Mouse (Mus musculus): ENCODE data around the gene Epha6. TPM values are rescaled to one million over a fixed set of nuclear protein-coding genes. Genes with fewer than 3 reads are reported as not detected.

Epha6 gene
- polyA plus RNA-seq (2016; fragmentation: Nextera tagmentation; extraction: Ambion mirVana): 3.2 and 3.3 TPM in 2 replicates

GRCm38 (mm10) chr16:60605061-60605831 lies at the start of gene Epha6:
TSS of gene Epha6 (minus strand) at chr16:60605531.
- Histone ChIP-seq H3K4me2 (replicated peaks) (peak within 1 kb of the TSS; percentile 94), H3K27me3 (peaks cover 24% of the 10 kb centered on the region), H3K36me3 (no peaks in the 10 kb centered on the region), H3K4me1 (peaks cover 11% of the 10 kb centered on the region), H3K9ac (replicated peaks) (peak within 1 kb of the TSS; percentile 61), H3K4me3 (peak within 1 kb of the TSS; percentile 57), H3K9me3 (no peaks in the 10 kb centered on the region), H3K27ac (replicated peaks) (no peak within 1 kb of the TSS; the same call in 1 of the 2 replicates)
- 1% methylated on average over 45 of the region's 45 CpGs for WGBS
- ATAC-seq (ENCODE audit: low FRiP score, low read depth): peak; percentile 80

- Histone ChIP-seq H3K36me3 (no peaks in the 10 kb centered on the region), H3K27me3 (no peaks in the 10 kb centered on the region), H3K4me3 (no peak overlapping the region), H3K9ac (replicated peaks) (no peak overlapping the region), H3K27ac (replicated peaks) (no peak overlapping the region), H3K9me3 (no peaks in the 10 kb centered on the region), H3K4me2 (replicated peaks) (no peak overlapping the region), H3K4me1 (no peaks in the 10 kb centered on the region)
- 0 out of 2 replicates have a peak, but pooled peaks have one; percentile 44 for ATAC-seq (ENCODE audit: low FRiP score, low read depth)
Observed at GRCm38 (mm10) chr16:60651716-60652115, 46.4 kb upstream of the Epha6 start.

- Histone ChIP-seq H3K27me3 (no peaks in the 10 kb centered on the region), H3K4me2 (replicated peaks) (no peak overlapping the region), H3K27ac (replicated peaks) (no peak overlapping the region), H3K36me3 (no peaks in the 10 kb centered on the region), H3K4me1 (no peaks in the 10 kb centered on the region), H3K9ac (replicated peaks) (no peak overlapping the region), H3K9me3 (no peaks in the 10 kb centered on the region), H3K4me3 (no peak overlapping the region)
- ATAC-seq (ENCODE audit: low FRiP score, low read depth): no peak
Observed at GRCm38 (mm10) chr16:60628091-60628490, 22.8 kb upstream of the Epha6 start.

- H3K9ac ChIP-seq (replicated peaks): peak overlapping the region; percentile 61
- no peaks in the 10 kb centered on the region for H3K9me3 ChIP-seq
- H3K4me2 ChIP-seq (replicated peaks): peak overlapping the region; percentile 94
- peak; percentile 88 for ATAC-seq (ENCODE audit: low FRiP score, low read depth)
- H3K27ac ChIP-seq (replicated peaks): no peak overlapping the region; the same call in 1 of the 2 replicates
- no peaks in the 10 kb centered on the region for H3K36me3 ChIP-seq
- H3K4me3 ChIP-seq: peak overlapping the region; percentile 57
- peaks cover 11% of the 10 kb centered on the region for H3K4me1 ChIP-seq
- H3K27me3 ChIP-seq: peaks cover 24% of the 10 kb centered on the region
- under 1% methylated on average over 38 of the region's 38 CpGs for WGBS
Observed at GRCm38 (mm10) chr16:60605832-60606583, 677 bp upstream of the Epha6 start.

GRCm38 (mm10) chr16:60604613-60605012 lies 718 bp downstream of the Epha6 start:
- Histone ChIP-seq H3K27ac (replicated peaks) (no peak overlapping the region), H3K36me3 (no peaks in the 10 kb centered on the region), H3K4me1 (peaks cover 11% of the 10 kb centered on the region), H3K4me2 (replicated peaks) (peak overlapping the region; percentile 94), H3K4me3 (peak overlapping the region; percentile 57), H3K9me3 (no peaks in the 10 kb centered on the region), H3K9ac (replicated peaks) (peak overlapping the region; percentile 61; the same call in 1 of the 2 replicates), H3K27me3 (peaks cover 24% of the 10 kb centered on the region)
- 1% methylated on average over 10 of the region's 10 CpGs for WGBS
- peak; percentile 1 for ATAC-seq (ENCODE audit: low FRiP score, low read depth)

GRCm38 (mm10) chr16:60585322-60585721 lies 20.0 kb downstream of the Epha6 start:
- Histone ChIP-seq H3K27me3 (no peaks in the 10 kb centered on the region), H3K9ac (replicated peaks) (no peak overlapping the region), H3K27ac (replicated peaks) (no peak overlapping the region), H3K4me3 (no peak overlapping the region), H3K4me2 (replicated peaks) (no peak overlapping the region), H3K4me1 (no peaks in the 10 kb centered on the region), H3K9me3 (no peaks in the 10 kb centered on the region), H3K36me3 (no peaks in the 10 kb centered on the region)
- WGBS: 84% methylated on average over 3 of the region's 3 CpGs
- no peak for ATAC-seq (ENCODE audit: low FRiP score, low read depth)

GRCm38 (mm10) chr16:60584695-60585094 lies 20.6 kb downstream of the Epha6 start:
- no peak overlapping the region for H3K27ac ChIP-seq (replicated peaks)
- no peaks in the 10 kb centered on the region for H3K36me3 ChIP-seq

GRCm38 (mm10) chr16:60570546-60570945 lies 34.8 kb downstream of the Epha6 start:
- 71% methylated on average over 2 of the region's 2 CpGs for WGBS
- Histone ChIP-seq H3K36me3 (no peaks in the 10 kb centered on the region), H3K9ac (replicated peaks) (no peak overlapping the region), H3K27me3 (no peaks in the 10 kb centered on the region), H3K4me2 (replicated peaks) (no peak overlapping the region), H3K9me3 (0 out of 2 replicates have a peak, but pooled peaks cover 3% of the 10 kb centered on the region), H3K4me1 (no peaks in the 10 kb centered on the region), H3K4me3 (no peak overlapping the region), H3K27ac (replicated peaks) (no peak overlapping the region)
- ATAC-seq (ENCODE audit: low FRiP score, low read depth): no peak

More at GRCm38 (mm10) chr16:60584695-60585094, 20.6 kb downstream of the Epha6 start:
- Histone ChIP-seq H3K9ac (replicated peaks) (no peak overlapping the region), H3K4me2 (replicated peaks) (no peak overlapping the region), H3K4me1 (no peaks in the 10 kb centered on the region), H3K27me3 (no peaks in the 10 kb centered on the region), H3K9me3 (no peaks in the 10 kb centered on the region), H3K4me3 (no peak overlapping the region)
- ATAC-seq (ENCODE audit: low FRiP score, low read depth): no peak
- WGBS: 88% methylated on average over 7 of the region's 7 CpGs

GRCm38 (mm10) chr16:60544385-60544784 lies 60.9 kb downstream of the Epha6 start:
- 77% methylated on average over 4 of the region's 4 CpGs for WGBS
- no peaks in the 10 kb centered on the region for H3K4me1 ChIP-seq
- no peak overlapping the region for H3K4me2 ChIP-seq (replicated peaks)
- no peak overlapping the region for H3K27ac ChIP-seq (replicated peaks)
- no peaks in the 10 kb centered on the region for H3K27me3 ChIP-seq
- no peaks in the 10 kb centered on the region for H3K36me3 ChIP-seq
- H3K4me3 ChIP-seq: no peak overlapping the region
- H3K9ac ChIP-seq (replicated peaks): no peak overlapping the region
- no peaks in the 10 kb centered on the region for H3K9me3 ChIP-seq
- no peak for ATAC-seq (ENCODE audit: low FRiP score, low read depth)

GRCm38 (mm10) chr16:60538233-60538632 lies 67.1 kb downstream of the Epha6 start:
- H3K9me3 ChIP-seq: no peaks in the 10 kb centered on the region
- H3K27ac ChIP-seq (replicated peaks): no peak overlapping the region
- no peaks in the 10 kb centered on the region for H3K27me3 ChIP-seq
- H3K36me3 ChIP-seq: no peaks in the 10 kb centered on the region
- H3K9ac ChIP-seq (replicated peaks): no peak overlapping the region
- H3K4me1 ChIP-seq: no peaks in the 10 kb centered on the region
- ATAC-seq (ENCODE audit: low FRiP score, low read depth): peak; percentile 56; the same call in 1 of the 2 replicates
- no peak overlapping the region for H3K4me3 ChIP-seq
- no peak overlapping the region for H3K4me2 ChIP-seq (replicated peaks)

GRCm38 (mm10) chr16:60509707-60510106 lies 95.6 kb downstream of the Epha6 start:
- no peak for ATAC-seq (ENCODE audit: low FRiP score, low read depth)

GRCm38 (mm10) chr16:60499567-60499966 lies 105.8 kb downstream of the Epha6 start:
- no peak overlapping the region for H3K9ac ChIP-seq (replicated peaks)
- 88% methylated on average over 1 of the region's 1 CpGs for WGBS
- no peak overlapping the region for H3K4me2 ChIP-seq (replicated peaks)
- H3K4me1 ChIP-seq: no peaks in the 10 kb centered on the region
- H3K27ac ChIP-seq (replicated peaks): no peak overlapping the region
- H3K27me3 ChIP-seq: no peaks in the 10 kb centered on the region
- H3K36me3 ChIP-seq: no peaks in the 10 kb centered on the region
- no peak for ATAC-seq (ENCODE audit: low FRiP score, low read depth)
- H3K4me3 ChIP-seq: no peak overlapping the region
- H3K9me3 ChIP-seq: no peaks in the 10 kb centered on the region

More at GRCm38 (mm10) chr16:60509707-60510106, 95.6 kb downstream of the Epha6 start:
- Histone ChIP-seq H3K36me3 (no peaks in the 10 kb centered on the region), H3K4me1 (peaks cover 3% of the 10 kb centered on the region; the same call in 1 of the 2 replicates), H3K9me3 (no peaks in the 10 kb centered on the region), H3K4me2 (replicated peaks) (no peak overlapping the region), H3K4me3 (no peak overlapping the region), H3K27me3 (no peaks in the 10 kb centered on the region), H3K9ac (replicated peaks) (no peak overlapping the region), H3K27ac (replicated peaks) (no peak overlapping the region)
- whole genome bisulfite sequencing: 34% methylated on average over 3 of the region's 3 CpGs
